Mouse (Mus musculus) midbrain, embryonic 15.5 days (tissue): ENCODE data around the gene Itih4. TPM values are rescaled to one million over a fixed set of nuclear protein-coding genes. Genes with fewer than 3 reads are reported as not detected.

Experiments
- ATAC-seq: fragments of 200-750 bp; cut with Nextera tagmentation; replicated peaks from 2 replicates; pipeline ENCODE4 v1.8.0; 2017; ENCODE audit warnings: moderate TSS enrichment
- H3K27ac ChIP-seq: fragments of 300-500 bp; sonication (generic); 2 replicates; pipeline ENCODE4 v1.5.1; 2015; ENCODE audit warnings: mild to moderate bottlenecking, inconsistent platforms
- H3K27me3 ChIP-seq: fragments of 300-500 bp; sonication (generic); replicated peaks from 2 replicates; pipeline ENCODE4 v1.6.1; 2015; ENCODE audit warnings: inconsistent platforms
- H3K36me3 ChIP-seq: fragments of 300-500 bp; sonication (generic); replicated peaks from 2 replicates; pipeline ENCODE4 v1.6.1; 2015; ENCODE audit warnings: inconsistent platforms
- H3K4me1 ChIP-seq: fragments of 300-500 bp; sonication (generic); 2 replicates; pipeline ENCODE4 v1.6.1; 2015; ENCODE audit warnings: inconsistent platforms
- H3K4me2 ChIP-seq: fragments of 300-500 bp; sonication (generic); 2 replicates; pipeline ENCODE4 v1.6.1; 2015; ENCODE audit warnings: inconsistent platforms, mild to moderate bottlenecking, moderate library complexity
- H3K4me3 ChIP-seq: fragments of 300-500 bp; sonication (generic); 2 replicates; pipeline ENCODE4 v1.5.1; 2015; ENCODE audit warnings: mild to moderate bottlenecking, inconsistent platforms
- H3K9ac ChIP-seq: fragments of 300-500 bp; sonication (generic); 2 replicates; pipeline ENCODE4 v1.6.1; 2015; ENCODE audit warnings: mild to moderate bottlenecking, inconsistent platforms
- H3K9me3 ChIP-seq: fragments of 300-500 bp; sonication (generic); 2 replicates; pipeline ENCODE4 v1.6.1; 2016; ENCODE audit warnings: inconsistent platforms
- WGBS: fragments of 180-500 bp; shearing (Covaris S2); methylation state at CpG from one replicate; pipeline ENCODE4 v1.1.7; 2015; ENCODE audit warnings: mixed read lengths; 5-methylcytosine and 5-hydroxymethylcytosine counted together
- polyA plus RNA-seq: library from polyadenylated mRNA; unstranded; fragments of >200 nt; fragmentation: Nextera tagmentation; extraction: Ambion mirVana; gene quantifications from 2 replicates; pipeline ENCODE4 v1.2.1, GENCODE M21; 2015

The Itih4 gene
- 0.09 TPM in 1 of 2 replicates, not detected in the other for polyA plus RNA-seq

DNA sequence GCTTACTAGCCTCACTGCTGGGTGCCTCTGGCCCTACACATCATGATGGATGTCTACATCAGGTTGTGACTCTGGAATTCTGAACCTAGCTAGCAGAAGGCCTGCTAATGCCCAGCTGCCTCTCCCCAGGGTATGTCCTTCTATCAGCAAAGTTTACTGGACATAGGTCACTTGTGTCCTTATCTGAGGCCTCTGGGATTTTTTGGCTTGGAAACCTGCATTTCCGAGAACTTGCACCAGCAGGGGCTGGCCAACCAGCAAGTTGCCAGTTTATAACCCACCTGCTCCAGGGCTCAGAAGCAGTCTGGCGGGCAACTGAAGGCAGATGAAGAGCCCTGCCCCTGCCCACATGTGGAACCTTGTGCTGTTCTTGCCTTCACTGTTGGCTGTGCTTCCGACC, at the start of gene Itih4:
TSS of gene Itih4 (plus strand) at position 273 of the 400 bp plus-strand sequence.
- H3K27ac ChIP-seq = no peak within 1 kb of the TSS
- no peaks in the 10 kb centered on the region for H3K27me3 ChIP-seq
- no peaks in the 10 kb centered on the region for H3K36me3 ChIP-seq
- no peaks in the 10 kb centered on the region for H3K4me1 ChIP-seq
- H3K4me2 ChIP-seq = no peak within 1 kb of the TSS
- no peak for ATAC-seq
- H3K4me3 ChIP-seq = no peak within 1 kb of the TSS
- WGBS = 93% methylated on average over 3 of the region's 3 CpGs
- no peak within 1 kb of the TSS for H3K9ac ChIP-seq
- no peaks in the 10 kb centered on the region for H3K9me3 ChIP-seq

GRCm38 (mm10) chr14:30837416-30837996, 48.8 kb upstream of the Itih4 start:
- 93% methylated on average over 14 of the region's 14 CpGs for WGBS
- H3K4me1 ChIP-seq = no peaks in the 10 kb centered on the region
- H3K27ac ChIP-seq = no peak overlapping the region
- no peaks in the 10 kb centered on the region for H3K9me3 ChIP-seq
- H3K27me3 ChIP-seq = no peaks in the 10 kb centered on the region
- ATAC-seq = no peak
- no peak overlapping the region for H3K4me3 ChIP-seq
- no peak overlapping the region for H3K9ac ChIP-seq
- no peak overlapping the region for H3K4me2 ChIP-seq
- H3K36me3 ChIP-seq = no peaks in the 10 kb centered on the region

DNA sequence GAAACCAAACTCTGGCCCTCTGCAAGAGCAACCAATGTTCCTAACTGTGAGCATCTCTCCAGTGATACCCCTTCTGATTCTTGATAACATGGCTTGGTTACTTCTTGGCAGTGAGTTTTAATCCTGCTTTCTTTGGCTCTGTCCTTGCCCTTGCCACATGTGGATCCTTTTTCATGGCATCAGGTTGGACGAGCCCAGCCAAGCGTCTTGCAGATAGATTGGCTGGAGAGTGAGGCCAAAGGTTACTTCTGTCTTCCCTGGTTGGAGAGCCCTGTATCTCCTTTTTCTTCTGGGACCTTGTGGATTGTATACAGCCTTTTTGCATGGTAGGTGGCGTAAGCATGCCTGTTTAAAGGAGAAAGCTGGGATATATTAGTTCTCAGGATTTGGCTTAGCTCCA, 42.6 kb upstream of the Itih4 start:
- H3K4me1 ChIP-seq = no peaks in the 10 kb centered on the region
- no peak overlapping the region for H3K4me2 ChIP-seq
- H3K9me3 ChIP-seq = no peaks in the 10 kb centered on the region
- no peak overlapping the region for H3K27ac ChIP-seq
- 93% methylated on average over 3 of the region's 3 CpGs for WGBS
- H3K36me3 ChIP-seq = 0 out of 2 replicates have a peak, but pooled peaks cover 3% of the 10 kb centered on the region
- no peaks in the 10 kb centered on the region for H3K27me3 ChIP-seq
- no peak overlapping the region for H3K9ac ChIP-seq
- H3K4me3 ChIP-seq = no peak overlapping the region
- ATAC-seq = no peak

DNA sequence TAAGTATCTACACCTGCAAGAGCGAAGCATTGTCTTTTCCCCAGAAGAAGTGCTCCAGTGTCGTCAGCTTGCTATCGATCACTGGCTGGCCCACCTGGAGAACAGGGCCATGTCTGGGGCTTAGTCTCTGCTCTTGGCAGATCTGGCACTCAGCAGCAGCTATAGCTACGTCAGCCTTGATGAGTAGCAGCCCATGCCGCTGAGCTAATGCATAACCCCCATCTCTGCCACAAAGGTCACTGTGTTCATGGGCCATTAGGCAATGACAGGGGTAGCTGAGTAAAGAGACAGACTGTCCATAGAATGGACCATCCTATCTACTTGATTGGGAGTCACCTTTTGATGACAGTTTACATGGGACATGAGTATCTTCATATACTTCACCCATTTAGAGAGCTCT, 35.8 kb upstream of the Itih4 start:
- no peaks in the 10 kb centered on the region for H3K27me3 ChIP-seq
- no peaks in the 10 kb centered on the region for H3K4me1 ChIP-seq
- no peak overlapping the region for H3K9ac ChIP-seq
- ATAC-seq = no peak
- no peaks in the 10 kb centered on the region for H3K9me3 ChIP-seq
- 90% methylated on average over 5 of the region's 5 CpGs for WGBS
- H3K27ac ChIP-seq = no peak overlapping the region
- no peak overlapping the region for H3K4me2 ChIP-seq
- H3K36me3 ChIP-seq = 0 out of 2 replicates have a peak, but pooled peaks cover 3% of the 10 kb centered on the region
- H3K4me3 ChIP-seq = no peak overlapping the region

GRCm38 (mm10) chr14:30852325-30852724, 34.0 kb upstream of the Itih4 start:
- H3K4me1 ChIP-seq = no peaks in the 10 kb centered on the region
- no peak for ATAC-seq

GRCm38 (mm10) chr14:30855316-30855715, 31.0 kb upstream of the Itih4 start:
- Histone ChIP-seq H3K9ac (no peak overlapping the region), H3K27ac (no peak overlapping the region), H3K9me3 (no peaks in the 10 kb centered on the region), H3K4me1 (no peaks in the 10 kb centered on the region), H3K4me3 (no peak overlapping the region), H3K4me2 (no peak overlapping the region), H3K36me3 (no peaks in the 10 kb centered on the region), H3K27me3 (no peaks in the 10 kb centered on the region)
- WGBS = 94% methylated on average over 3 of the region's 3 CpGs
- no peak for ATAC-seq

More at GRCm38 (mm10) chr14:30852325-30852724, 34.0 kb upstream of the Itih4 start:
- 95% methylated on average over 5 of the region's 5 CpGs for WGBS
- H3K4me3 ChIP-seq = no peak overlapping the region
- H3K4me2 ChIP-seq = no peak overlapping the region
- H3K36me3 ChIP-seq = no peaks in the 10 kb centered on the region
- no peaks in the 10 kb centered on the region for H3K27me3 ChIP-seq
- H3K27ac ChIP-seq = no peak overlapping the region
- no peak overlapping the region for H3K9ac ChIP-seq
- H3K9me3 ChIP-seq = no peaks in the 10 kb centered on the region

- H3K4me1 ChIP-seq = no peaks in the 10 kb centered on the region
- no peaks in the 10 kb centered on the region for H3K36me3 ChIP-seq
- no peak for ATAC-seq
- no peaks in the 10 kb centered on the region for H3K9me3 ChIP-seq
- H3K4me3 ChIP-seq = no peak overlapping the region
- 89% methylated on average over 10 of the region's 10 CpGs for WGBS
- H3K4me2 ChIP-seq = no peak overlapping the region
- no peak overlapping the region for H3K27ac ChIP-seq
- H3K9ac ChIP-seq = no peak overlapping the region
- no peaks in the 10 kb centered on the region for H3K27me3 ChIP-seq
Measured at GRCm38 (mm10) chr14:30856885-30857507, 29.3 kb upstream of the Itih4 start.

GRCm38 (mm10) chr14:30857990-30858389, 28.3 kb upstream of the Itih4 start:
- 89% methylated on average over 4 of the region's 4 CpGs for WGBS
- no peak overlapping the region for H3K27ac ChIP-seq
- ATAC-seq = no peak

GRCm38 (mm10) chr14:30861421-30862125, 24.7 kb upstream of the Itih4 start:
- no peak overlapping the region for H3K27ac ChIP-seq
- H3K4me1 ChIP-seq = no peaks in the 10 kb centered on the region
- no peaks in the 10 kb centered on the region for H3K9me3 ChIP-seq
- H3K4me2 ChIP-seq = no peak overlapping the region
- no peaks in the 10 kb centered on the region for H3K27me3 ChIP-seq
- WGBS = 77% methylated on average over 16 of the region's 16 CpGs
- H3K9ac ChIP-seq = no peak overlapping the region
- H3K36me3 ChIP-seq = 0 out of 2 replicates have a peak, but pooled peaks cover 3% of the 10 kb centered on the region
- H3K4me3 ChIP-seq = no peak overlapping the region
- no peak for ATAC-seq

More at GRCm38 (mm10) chr14:30857990-30858389, 28.3 kb upstream of the Itih4 start:
- no peak overlapping the region for H3K4me3 ChIP-seq
- H3K27me3 ChIP-seq = no peaks in the 10 kb centered on the region
- H3K9me3 ChIP-seq = no peaks in the 10 kb centered on the region
- H3K4me2 ChIP-seq = no peak overlapping the region
- H3K36me3 ChIP-seq = no peaks in the 10 kb centered on the region
- H3K9ac ChIP-seq = no peak overlapping the region
- H3K4me1 ChIP-seq = no peaks in the 10 kb centered on the region

DNA sequence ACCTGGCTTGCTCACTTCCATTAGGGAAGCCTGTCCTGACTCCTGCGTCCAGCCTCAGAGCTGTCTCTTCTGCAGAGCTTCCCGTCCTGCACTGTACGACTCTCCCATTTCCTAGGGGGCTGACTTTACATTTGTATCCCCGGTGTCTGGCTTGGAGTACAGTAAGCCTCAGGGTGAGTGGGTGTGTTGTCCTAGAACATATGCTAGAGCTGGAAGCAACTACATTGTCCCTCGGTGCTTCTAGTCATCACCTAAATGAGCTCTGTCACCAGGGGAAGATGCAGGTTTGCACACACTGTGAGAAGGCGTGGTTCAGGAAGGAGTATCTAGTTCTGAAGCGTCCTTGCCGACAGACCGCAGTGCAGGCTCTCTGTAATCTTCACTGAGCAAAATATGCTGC, 23.9 kb upstream of the Itih4 start:
- 94% methylated on average over 9 of the region's 9 CpGs for WGBS
- Histone ChIP-seq H3K27me3 (no peaks in the 10 kb centered on the region), H3K4me3 (no peak overlapping the region), H3K36me3 (0 out of 2 replicates have a peak, but pooled peaks cover 3% of the 10 kb centered on the region), H3K9ac (no peak overlapping the region), H3K4me1 (no peaks in the 10 kb centered on the region), H3K9me3 (no peaks in the 10 kb centered on the region), H3K27ac (no peak overlapping the region), H3K4me2 (no peak overlapping the region)
- no peak for ATAC-seq

GRCm38 (mm10) chr14:30865311-30865710, 21.0 kb upstream of the Itih4 start:
- H3K27ac ChIP-seq = no peak overlapping the region
- 0 out of 2 replicates have a peak, but pooled peaks cover 3% of the 10 kb centered on the region for H3K36me3 ChIP-seq
- H3K4me1 ChIP-seq = no peaks in the 10 kb centered on the region
- no peak overlapping the region for H3K4me3 ChIP-seq
- no peaks in the 10 kb centered on the region for H3K9me3 ChIP-seq
- 65% methylated on average over 3 of the region's 3 CpGs for WGBS
- no peak overlapping the region for H3K4me2 ChIP-seq
- no peaks in the 10 kb centered on the region for H3K27me3 ChIP-seq
- ATAC-seq = no peak
- H3K9ac ChIP-seq = no peak overlapping the region

DNA sequence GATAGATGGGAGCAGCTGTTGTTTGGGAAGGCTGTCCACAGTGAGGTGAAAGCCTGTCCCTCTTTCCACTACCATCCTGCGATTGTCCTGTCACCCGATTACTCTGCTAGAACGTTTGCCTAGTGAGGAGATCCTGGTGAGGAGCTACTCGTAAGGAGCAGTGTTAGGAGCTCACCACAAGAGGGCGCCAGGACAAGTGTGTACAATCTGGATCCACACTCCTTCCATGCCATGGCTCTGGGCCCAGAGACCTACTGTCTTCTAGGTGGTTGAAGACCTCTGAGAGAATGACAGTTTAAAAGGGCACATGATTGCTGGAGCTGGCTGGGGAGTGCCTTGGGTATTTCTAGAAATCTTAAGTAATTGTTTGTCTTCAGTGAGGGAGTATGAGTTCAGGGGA, 19.2 kb upstream of the Itih4 start:
- Histone ChIP-seq H3K4me2 (no peak overlapping the region), H3K27me3 (no peaks in the 10 kb centered on the region), H3K4me1 (no peaks in the 10 kb centered on the region), H3K27ac (no peak overlapping the region), H3K9me3 (no peaks in the 10 kb centered on the region), H3K36me3 (0 out of 2 replicates have a peak, but pooled peaks cover 3% of the 10 kb centered on the region), H3K9ac (no peak overlapping the region), H3K4me3 (no peak overlapping the region)
- WGBS = 29% methylated on average over 5 of the region's 5 CpGs
- ATAC-seq = no peak
